Mouse (Mus musculus) CD4-positive naive resting alpha-beta T cell, adult 76 days (primary cell): ENCODE results near the gene Zfp287. TPM values are rescaled to one million over a fixed set of nuclear protein-coding genes. Genes with fewer than 3 reads are reported as not detected.

ENCODE experiments used
- total RNA-seq: library from RNA; stranded (reverse); gene quantifications from one replicate; pipeline ENCODE4 v1.2.4, GENCODE M21; 2023

Gene Zfp287
- total RNA-seq: 18.2 TPM

DNA sequence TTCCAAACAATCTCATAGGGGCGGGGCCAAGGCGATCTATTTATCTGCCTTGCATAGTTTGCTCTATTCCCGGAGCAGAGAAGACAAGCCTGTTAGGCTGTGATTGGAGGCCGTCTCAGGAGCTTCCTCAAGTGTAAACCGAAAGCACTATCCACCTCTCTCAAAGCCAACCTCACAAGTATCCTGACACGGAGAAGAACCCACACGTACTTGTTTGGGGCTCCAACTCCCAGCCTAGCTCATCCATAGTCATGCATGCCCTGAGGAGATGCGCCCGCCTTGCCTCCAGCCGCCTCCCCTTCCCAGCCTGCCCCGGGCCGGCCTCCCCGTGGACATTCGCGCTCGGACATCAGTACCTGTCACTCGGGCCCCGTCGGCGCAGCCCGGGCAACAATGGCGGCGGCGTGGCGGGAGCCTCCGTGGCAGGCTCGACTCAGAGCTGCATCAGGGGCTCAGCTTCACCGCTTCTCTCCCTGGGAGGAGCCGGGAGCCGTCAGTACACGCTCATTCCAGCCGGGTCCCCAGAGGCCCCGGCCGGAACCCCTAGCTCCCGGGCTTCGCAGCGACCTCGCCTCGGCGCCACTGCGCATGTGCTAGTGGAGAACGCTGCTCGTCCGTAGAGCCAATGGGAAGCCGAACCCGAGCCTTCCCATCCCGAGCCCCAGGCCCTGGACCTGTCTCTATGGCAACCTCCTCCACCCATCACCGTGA lies at the start of gene Zfp287:
Zfp287 (minus strand) TSS at position 595 of the 711 bp plus-strand sequence.

GRCm38 (mm10) chr11:62752780-62753179 lies 21.1 kb upstream of the Zfp287 start, which contains the start of gene Gm10428:
Gene Gm10428, plus strand, starts transcription at chr11:62753100.

Other genes starting within 250 kb of the Zfp287 start
- 3.7 TPM for gene Cenpv, start 192.6 kb downstream of the Zfp287 start, total RNA-seq
- 1,521 TPM for gene Ubb, start 180.7 kb downstream of the Zfp287 start, total RNA-seq
- 39.3 TPM for gene Trpv2, start 157.4 kb downstream of the Zfp287 start, total RNA-seq
- 0.85 TPM for gene Lrrc75a, start 83.4 kb downstream of the Zfp287 start, total RNA-seq
- gene Mmgt2, start 83.2 kb downstream of the Zfp287 start, total RNA-seq: 8.4 TPM
- gene Gm10428, start 21.2 kb upstream of the Zfp287 start, total RNA-seq: not detected
- gene Zfp286, start 57.6 kb upstream of the Zfp287 start, total RNA-seq: 1.9 TPM
- 1.1 TPM for gene Trim16, start 88.3 kb upstream of the Zfp287 start, total RNA-seq
- 3.3 TPM for gene Fbxw10, start 115.2 kb upstream of the Zfp287 start, total RNA-seq
- gene Tvp23b, start 147.6 kb upstream of the Zfp287 start, total RNA-seq: 13.3 TPM
- gene Cdrt4, start 219.3 kb upstream of the Zfp287 start, total RNA-seq: not detected